Mouse (Mus musculus): ENCODE measurements around the gene Mnat1. TPM values are rescaled to one million over a fixed set of nuclear protein-coding genes. Genes with fewer than 3 reads are reported as not detected.
A peak's percentile ranks its signal among the peaks of the same experiment; 100 is the strongest.

Gene Mnat1
- polyA plus RNA-seq, 1 experiment = 7.9 TPM

- 45% methylated on average over 4 of the region's 4 CpGs for WGBS
- Histone ChIP-seq H3K4me1 (ENCODE audit: control insufficient read depth, insufficient read depth, low read length) (peaks cover 3% of the 10 kb centered on the region; the same call in 1 of the 2 replicates), H3K36me3 (ENCODE audit: control insufficient read depth, insufficient read depth, low read length) (no peaks in the 10 kb centered on the region), H3K27ac (ENCODE audit: insufficient read depth, low read depth, low read length) (no peak overlapping the region), H3K27me3 (replicated peaks; ENCODE audit: control insufficient read depth, insufficient read depth, low read length) (no peaks in the 10 kb centered on the region), H3K4me3 (ENCODE audit: insufficient read depth, low read depth, low read length) (no peak overlapping the region)
- peak; percentile 75 for DNase-seq
- TF ChIP-seq CTCF (conservative IDR thresholded peaks at IDR 0.05; ENCODE audit: insufficient read depth, insufficient read length, low read depth, low read length) (no peak), POLR2A (IDR thresholded peaks at IDR 0.05; ENCODE audit: low read depth, low read length) (no peak)
These were observed 181.1 kb downstream of the Mnat1 start for GRCm38 (mm10) chr12:73304636-73305035.

- no peak for DNase-seq
- 92% methylated on average over 4 of the region's 4 CpGs for WGBS
- Histone ChIP-seq H3K36me3 (ENCODE audit: control insufficient read depth, insufficient read depth, low read length) (no peaks in the 10 kb centered on the region), H3K27ac (ENCODE audit: insufficient read depth, low read depth, low read length) (no peak overlapping the region), H3K4me3 (ENCODE audit: insufficient read depth, low read depth, low read length) (no peak overlapping the region), H3K4me1 (ENCODE audit: control insufficient read depth, insufficient read depth, low read length) (peaks cover 3% of the 10 kb centered on the region; the same call in 1 of the 2 replicates), H3K27me3 (replicated peaks; ENCODE audit: control insufficient read depth, insufficient read depth, low read length) (no peaks in the 10 kb centered on the region)
- TF ChIP-seq POLR2A (IDR thresholded peaks at IDR 0.05; ENCODE audit: low read depth, low read length) = no peak
- TF ChIP-seq CTCF (conservative IDR thresholded peaks at IDR 0.05; ENCODE audit: insufficient read depth, insufficient read length, low read depth, low read length) = no peak
These were observed 184.2 kb downstream of the Mnat1 start for GRCm38 (mm10) chr12:73307750-73308149.

GRCm38 (mm10) chr12:73308711-73309110, 185.2 kb downstream of the Mnat1 start:
- no peaks in the 10 kb centered on the region for H3K36me3 ChIP-seq (ENCODE audit: control insufficient read depth, insufficient read depth, low read length)
- WGBS = 86% methylated on average over 2 of the region's 2 CpGs
- H3K27ac ChIP-seq (ENCODE audit: insufficient read depth, low read depth, low read length) = no peak overlapping the region
- H3K4me3 ChIP-seq (ENCODE audit: insufficient read depth, low read depth, low read length) = no peak overlapping the region
- H3K4me1 ChIP-seq (ENCODE audit: control insufficient read depth, insufficient read depth, low read length) = peaks cover 3% of the 10 kb centered on the region; the same call in 1 of the 2 replicates
- H3K27me3 ChIP-seq (replicated peaks; ENCODE audit: control insufficient read depth, insufficient read depth, low read length) = no peaks in the 10 kb centered on the region
- TF ChIP-seq CTCF (conservative IDR thresholded peaks at IDR 0.05; ENCODE audit: insufficient read depth, insufficient read length, low read depth, low read length) (no peak), POLR2A (IDR thresholded peaks at IDR 0.05; ENCODE audit: low read depth, low read length) (no peak)
- no peak for DNase-seq

- WGBS = 82% methylated on average over 7 of the region's 7 CpGs
- no peaks in the 10 kb centered on the region for H3K36me3 ChIP-seq (ENCODE audit: control insufficient read depth, insufficient read depth, low read length)
- H3K4me1 ChIP-seq (ENCODE audit: control insufficient read depth, insufficient read depth, low read length) = no peaks in the 10 kb centered on the region; the same call in none of the 2 replicates
- DNase-seq = peak; percentile 33
- no peaks in the 10 kb centered on the region for H3K27me3 ChIP-seq (replicated peaks; ENCODE audit: control insufficient read depth, insufficient read depth, low read length)
- no peak overlapping the region for H3K27ac ChIP-seq (ENCODE audit: insufficient read depth, low read depth, low read length)
- no peak for TF ChIP-seq CTCF (conservative IDR thresholded peaks at IDR 0.05; ENCODE audit: insufficient read depth, insufficient read length, low read depth, low read length)
- no peak for TF ChIP-seq POLR2A (IDR thresholded peaks at IDR 0.05; ENCODE audit: low read depth, low read length)
- no peak overlapping the region for H3K4me3 ChIP-seq (ENCODE audit: insufficient read depth, low read depth, low read length)
These were observed 194.5 kb downstream of the Mnat1 start for GRCm38 (mm10) chr12:73317706-73318686.

Other genes starting within 250 kb of the Mnat1 start
- not detected in 2 replicates for gene Six6, start 183.8 kb upstream of the Mnat1 start, polyA plus RNA-seq (2012; rRNA removed)
- gene 4930447C04Rik, start 182.9 kb upstream of the Mnat1 start, polyA plus RNA-seq (2012; rRNA removed) = not detected in 2 replicates
- gene Six1, start 69.8 kb upstream of the Mnat1 start, polyA plus RNA-seq (2012; rRNA removed) = 0.35 and 0.53 TPM in 2 replicates
- gene Six4, start 10.3 kb upstream of the Mnat1 start, polyA plus RNA-seq (2012; rRNA removed) = 0.78 and 0.81 TPM in 2 replicates
- gene Trmt5, start 163.0 kb downstream of the Mnat1 start, polyA plus RNA-seq (2012; rRNA removed) = 4.8 and 6.1 TPM in 2 replicates
- gene Slc38a6, start 163.1 kb downstream of the Mnat1 start, polyA plus RNA-seq (2012; rRNA removed) = 15.1 and 17.7 TPM in 2 replicates